Mouse (Mus musculus) intestine, embryonic 14.5 days (tissue): ENCODE data around the gene 2610002M06Rik. TPM values are rescaled to one million over a fixed set of nuclear protein-coding genes. Genes with fewer than 3 reads are reported as not detected.

ENCODE experiments used
- ATAC-seq: fragments of 200-750 bp; cut with Nextera tagmentation; replicated peaks from 2 replicates; pipeline ENCODE4 v1.8.0; 2017; ENCODE audit warnings: low read depth, moderate number of reproducible peaks, moderate TSS enrichment, moderate library complexity; ENCODE audit not compliant: low FRiP score, low TSS enrichment
- DNase-seq: peaks from one replicate; pipeline ENCODE4 v3.0.0-alpha.2; 2018; ENCODE audit warnings: low spot score
- H3K27ac ChIP-seq: fragments of 300-500 bp; sonication (generic); 2 replicates; pipeline ENCODE4 v1.5.1; 2014; ENCODE audit warnings: low read depth, mild to moderate bottlenecking, control low read depth
- H3K27me3 ChIP-seq: fragments of 300-500 bp; sonication (generic); replicated peaks from 2 replicates; pipeline ENCODE4 v1.6.1; 2014; ENCODE audit warnings: low read length, control low read depth; ENCODE audit not compliant: control insufficient read depth, insufficient read depth
- H3K36me3 ChIP-seq: fragments of 300-500 bp; sonication (generic); 2 replicates; pipeline ENCODE4 v1.6.1; 2014; ENCODE audit warnings: low read length, control low read depth; ENCODE audit not compliant: control insufficient read depth, insufficient read depth
- H3K4me1 ChIP-seq: fragments of 300-500 bp; sonication (generic); replicated peaks from 2 replicates; pipeline ENCODE4 v1.6.1; 2014; ENCODE audit warnings: low read length, control low read depth, mixed read lengths; ENCODE audit not compliant: control insufficient read depth, insufficient read depth
- H3K4me2 ChIP-seq: fragments of 300-500 bp; sonication (generic); 2 replicates; pipeline ENCODE4 v1.6.1; 2014; ENCODE audit warnings: low read length
- H3K4me3 ChIP-seq: fragments of 300-500 bp; sonication (generic); 2 replicates; pipeline ENCODE4 v1.5.1; 2014; ENCODE audit warnings: low read depth, low read length, control low read depth, mixed read lengths
- H3K9ac ChIP-seq: fragments of 300-500 bp; sonication (generic); 2 replicates; pipeline ENCODE4 v1.6.1; 2014; ENCODE audit warnings: mild to moderate bottlenecking, low read length
- H3K9me3 ChIP-seq: fragments of 300-500 bp; sonication (generic); 2 replicates; pipeline ENCODE4 v1.6.1; 2016; ENCODE audit warnings: low read length, control low read depth; ENCODE audit not compliant: control insufficient read depth
- WGBS: fragments of 180-500 bp; shearing (Covaris S2); extraction: QIAGEN DNeasy Blood & Tissue Kit; methylation state at CpG from one replicate; pipeline ENCODE4 v1.1.7; 2014; 5-methylcytosine and 5-hydroxymethylcytosine counted together
- polyA plus RNA-seq: library from polyadenylated mRNA; unstranded; fragments of >200 nt; fragmentation: Nextera tagmentation; extraction: Ambion mirVana; gene quantifications from 2 replicates; pipeline ENCODE4 v1.2.1, GENCODE M21; 2014

The 2610002M06Rik gene
- polyA plus RNA-seq, 1 experiment from 2014 or later, result 13.5 TPM

- Histone ChIP-seq H3K4me1 (no peaks in the 10 kb centered on the region), H3K36me3 (0 out of 2 replicates have a peak, but pooled peaks cover 3% of the 10 kb centered on the region), H3K27me3 (no peaks in the 10 kb centered on the region), H3K9ac (no peak overlapping the region), H3K27ac (no peak overlapping the region), H3K9me3 (no peaks in the 10 kb centered on the region), H3K4me2 (no peak overlapping the region), H3K4me3 (no peak overlapping the region)
- ATAC-seq (no peak), DNase-seq (no peak)
- WGBS, result 27% methylated on average over 8 of the region's 8 CpGs
Observed at GRCm38 (mm10) chrX:107790750-107791493, 25.2 kb downstream of the 2610002M06Rik start.

- Histone ChIP-seq H3K4me2 (no peak overlapping the region), H3K36me3 (0 out of 2 replicates have a peak, but pooled peaks cover 3% of the 10 kb centered on the region), H3K27me3 (no peaks in the 10 kb centered on the region), H3K27ac (no peak overlapping the region), H3K4me1 (no peaks in the 10 kb centered on the region), H3K9ac (no peak overlapping the region), H3K4me3 (no peak overlapping the region), H3K9me3 (no peaks in the 10 kb centered on the region)
- 85% methylated on average over 1 of the region's 1 CpGs for WGBS
- DNase-seq (no peak), ATAC-seq (no peak)
Observed at GRCm38 (mm10) chrX:107790136-107790535, 26.0 kb downstream of the 2610002M06Rik start.

- no peak for DNase-seq
- WGBS, result 29% methylated on average over 3 of the region's 3 CpGs
Observed at GRCm38 (mm10) chrX:107767896-107768295, 48.2 kb downstream of the 2610002M06Rik start.

More at GRCm38 (mm10) chrX:107767896-107768295, 48.2 kb downstream of the 2610002M06Rik start:
- Histone ChIP-seq H3K9me3 (no peaks in the 10 kb centered on the region), H3K4me3 (no peak overlapping the region), H3K27me3 (no peaks in the 10 kb centered on the region), H3K9ac (no peak overlapping the region), H3K27ac (no peak overlapping the region), H3K4me1 (no peaks in the 10 kb centered on the region), H3K4me2 (no peak overlapping the region), H3K36me3 (no peaks in the 10 kb centered on the region)
- no peak for ATAC-seq

Other genes starting within 250 kb of the 2610002M06Rik start
- gene Tbx22, start 148.4 kb downstream of the 2610002M06Rik start, polyA plus RNA-seq, result not detected in 2 replicates
- 0.40 TPM in 1 of 2 replicates, not detected in the other for gene Tent5d, start 23.7 kb downstream of the 2610002M06Rik start, polyA plus RNA-seq
- not detected in 2 replicates for gene Gm732, start 132.1 kb upstream of the 2610002M06Rik start, polyA plus RNA-seq